Mouse (Mus musculus): Measurements from ENCODE around the gene Zfp36l2. TPM values are rescaled to one million over a fixed set of nuclear protein-coding genes. Genes with fewer than 3 reads are reported as not detected.

Gene Zfp36l2
- total RNA-seq, 1 experiment from 2014 or later: 85.4 TPM

DNA sequence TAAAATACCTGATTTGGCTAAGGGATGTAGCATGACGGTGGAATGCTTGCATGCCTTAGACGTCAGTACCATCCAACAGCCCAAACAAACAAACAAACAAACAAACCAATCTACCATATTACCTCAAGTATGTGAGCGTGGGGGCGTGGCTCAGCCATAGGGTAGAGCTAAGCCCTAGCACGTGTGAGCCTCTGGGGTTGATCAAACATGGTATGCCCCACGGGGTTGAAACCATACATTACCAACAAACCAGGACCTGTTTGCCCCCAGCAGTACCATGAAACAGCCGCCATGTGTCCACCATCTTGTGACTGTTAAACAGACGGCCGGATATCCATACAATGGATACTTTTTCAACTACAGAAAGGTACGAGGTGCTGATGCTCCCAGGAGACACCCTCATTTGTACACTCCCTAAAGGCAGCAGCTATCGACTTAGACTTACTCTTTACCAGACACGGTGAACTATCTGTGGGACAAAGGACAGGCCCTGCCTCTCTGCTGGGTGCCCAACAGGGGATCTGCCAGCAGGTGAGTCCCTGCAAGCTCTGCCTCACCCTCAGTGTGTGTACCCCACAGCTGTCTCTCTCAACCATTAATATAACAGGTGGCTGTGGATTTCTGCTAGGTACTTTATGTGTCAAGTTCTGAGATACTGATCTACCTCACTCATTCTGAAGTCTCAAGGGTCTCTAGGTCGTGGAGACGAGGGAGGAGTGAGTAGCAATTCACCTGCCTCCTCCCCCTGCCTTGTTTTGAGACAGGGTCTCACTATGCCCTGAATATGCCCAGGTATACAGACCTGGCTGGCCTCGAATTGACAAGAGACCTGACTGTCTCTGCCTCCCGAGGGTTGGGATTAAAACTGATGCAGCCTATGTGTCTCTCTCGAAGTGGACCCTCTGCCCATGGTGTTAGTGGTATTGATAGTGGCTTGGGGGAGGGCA lies 8.4 kb downstream of the Zfp36l2 start:
- no peak for DNase-seq

DNA sequence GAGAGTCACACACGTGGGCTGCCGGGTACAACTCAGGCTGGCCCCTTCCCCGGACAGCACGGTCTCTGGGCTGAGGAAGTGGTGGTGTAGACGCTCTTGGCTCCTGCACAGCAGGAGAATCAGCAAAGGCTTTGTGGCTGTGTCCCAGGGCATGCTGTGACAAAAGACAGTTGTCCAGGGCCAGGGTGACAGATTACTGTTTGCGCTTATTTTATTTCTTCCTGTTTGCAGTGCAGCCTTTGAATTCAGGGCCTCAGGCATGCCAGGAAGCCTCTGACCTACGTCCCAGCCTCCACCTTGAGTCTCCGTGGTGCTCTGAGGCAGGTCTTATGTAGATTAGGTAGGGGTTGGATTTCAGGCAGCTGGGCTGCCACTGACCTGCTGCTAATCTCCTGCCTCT lies 10.3 kb downstream of the Zfp36l2 start:
- DNase-seq: peak; percentile 42

DNA sequence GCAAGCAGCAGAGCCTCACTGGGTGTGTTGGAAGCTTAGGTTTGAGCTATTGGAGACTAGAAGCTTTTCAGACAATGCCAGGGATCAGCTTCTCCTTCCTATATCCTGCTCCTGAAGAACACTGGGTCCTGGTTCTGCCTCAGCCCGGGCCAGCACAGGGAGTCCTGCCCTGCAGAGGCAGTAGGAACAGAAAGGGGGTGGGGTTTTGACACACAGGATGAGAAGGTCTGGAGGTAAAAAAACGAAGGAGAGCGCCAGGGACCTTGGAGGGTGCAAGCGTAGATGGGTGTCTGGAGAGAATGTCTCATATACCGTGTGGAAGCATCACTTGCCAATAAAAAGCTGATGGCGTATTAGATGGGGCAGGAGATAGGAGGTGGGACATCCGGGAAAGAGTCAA lies 11.3 kb downstream of the Zfp36l2 start:
- DNase-seq: no peak

DNA sequence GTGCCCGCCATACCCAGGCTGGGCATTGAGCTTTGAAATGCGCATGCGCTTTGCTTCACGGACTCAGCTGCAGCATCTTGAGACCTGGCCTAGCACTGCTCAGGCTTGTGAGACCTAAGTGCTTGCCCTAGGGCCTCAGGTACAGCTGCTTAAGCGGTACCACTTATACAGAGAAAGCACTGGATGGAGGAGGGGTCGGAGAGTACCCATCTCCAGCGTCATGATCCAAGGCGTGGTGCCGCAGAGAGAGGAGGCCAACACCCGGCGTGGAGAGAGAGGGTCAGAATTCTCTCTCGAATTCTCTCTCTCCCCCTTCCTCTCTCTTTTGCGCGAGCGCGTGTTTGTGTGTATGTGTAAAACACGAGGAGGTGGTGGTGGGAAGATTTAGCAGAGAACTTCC lies 12.6 kb downstream of the Zfp36l2 start:
- DNase-seq: no peak

DNA sequence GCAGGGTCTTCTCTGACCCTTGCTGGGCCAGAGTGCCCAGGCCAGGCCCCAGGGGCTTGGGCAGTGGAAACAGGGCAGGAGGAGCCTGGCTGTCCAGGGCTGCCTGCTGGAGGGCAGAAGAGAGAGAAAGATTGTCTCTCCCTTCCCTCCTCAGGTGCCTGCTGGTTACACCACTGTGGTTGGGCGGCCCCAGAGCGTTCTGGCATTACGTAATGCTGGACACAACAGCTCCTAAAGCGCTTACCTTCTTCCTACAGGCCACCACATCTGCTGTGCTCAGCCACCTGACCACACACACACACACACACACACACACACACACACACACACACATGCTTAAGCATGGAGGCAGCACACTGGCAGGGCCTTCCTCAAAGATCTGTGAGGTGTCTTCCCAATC lies 20.4 kb downstream of the Zfp36l2 start:
- no peak for DNase-seq

DNA sequence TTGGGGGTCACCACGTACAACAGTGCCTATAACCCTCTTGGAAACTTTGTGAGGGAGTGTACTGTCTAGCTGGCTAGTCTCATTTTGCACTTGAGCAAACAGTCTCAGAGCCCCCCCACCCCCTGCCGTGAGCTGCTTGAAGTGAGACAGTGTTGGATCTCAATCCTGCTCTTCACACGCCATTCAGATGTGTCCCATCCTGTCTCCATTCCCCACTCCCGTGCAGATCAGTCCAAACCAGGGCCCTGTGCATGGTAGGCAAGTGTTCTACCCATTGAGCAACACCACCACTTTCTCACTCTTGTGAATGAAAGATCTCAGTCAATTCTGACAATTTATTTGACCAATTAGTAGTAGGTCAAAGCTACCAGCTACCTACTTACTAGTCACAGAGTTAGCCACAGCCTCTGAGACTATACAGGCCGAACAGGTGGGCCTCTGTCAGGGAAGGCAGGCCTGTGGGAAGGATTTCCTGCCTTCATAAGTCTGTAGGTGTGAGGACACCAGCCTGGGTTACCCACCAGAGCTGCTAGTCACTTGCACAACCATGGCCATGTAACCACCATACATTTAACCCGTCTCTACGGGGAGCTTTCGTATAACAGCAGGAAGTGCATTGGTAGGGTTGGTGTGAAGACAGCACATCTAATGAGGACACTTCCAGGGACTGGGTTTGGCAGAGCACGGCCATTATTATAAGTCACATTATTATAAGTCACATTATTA lies 21.4 kb downstream of the Zfp36l2 start:
- DNase-seq: no peak

DNA sequence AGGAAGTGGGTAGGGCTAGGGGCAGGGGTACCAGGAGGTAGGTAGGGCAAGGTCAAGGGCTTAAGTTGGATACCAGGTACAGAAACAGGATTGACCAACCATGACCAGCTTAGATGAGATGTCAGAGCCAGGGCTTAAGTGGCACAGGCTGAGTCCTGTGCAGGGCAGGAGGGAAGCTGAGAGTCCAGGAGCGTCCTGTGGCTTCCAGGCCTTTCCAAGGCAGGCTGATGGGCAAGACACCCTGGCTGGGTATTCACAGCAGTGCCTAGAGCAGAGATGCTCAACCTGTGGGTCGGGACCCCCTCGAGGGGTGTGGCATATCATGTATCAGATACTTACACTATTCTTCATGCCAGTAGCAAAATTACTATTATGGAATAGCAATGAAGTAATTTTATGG lies 22.0 kb downstream of the Zfp36l2 start:
- DNase-seq: no peak

DNA sequence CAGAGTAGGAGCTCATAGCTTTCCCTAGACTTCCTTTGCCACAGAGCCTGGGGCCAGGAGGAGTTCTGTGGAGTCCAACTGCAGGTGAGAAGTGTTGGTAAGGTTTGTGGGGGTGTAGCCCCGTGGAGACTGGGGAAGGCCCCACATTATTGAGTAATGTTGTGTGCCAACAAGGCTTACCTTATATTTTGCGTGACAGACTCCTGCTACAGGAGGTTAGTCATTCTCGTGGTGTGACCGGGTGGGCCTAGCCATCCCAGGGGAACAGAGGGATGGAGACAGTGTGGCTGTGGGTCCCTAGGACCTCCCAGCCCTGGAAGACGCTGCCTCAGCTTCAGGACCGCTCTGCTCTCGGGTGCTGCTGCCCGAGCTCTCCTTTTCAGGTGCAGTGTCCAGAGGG lies 23.6 kb downstream of the Zfp36l2 start:
- DNase-seq: no peak

DNA sequence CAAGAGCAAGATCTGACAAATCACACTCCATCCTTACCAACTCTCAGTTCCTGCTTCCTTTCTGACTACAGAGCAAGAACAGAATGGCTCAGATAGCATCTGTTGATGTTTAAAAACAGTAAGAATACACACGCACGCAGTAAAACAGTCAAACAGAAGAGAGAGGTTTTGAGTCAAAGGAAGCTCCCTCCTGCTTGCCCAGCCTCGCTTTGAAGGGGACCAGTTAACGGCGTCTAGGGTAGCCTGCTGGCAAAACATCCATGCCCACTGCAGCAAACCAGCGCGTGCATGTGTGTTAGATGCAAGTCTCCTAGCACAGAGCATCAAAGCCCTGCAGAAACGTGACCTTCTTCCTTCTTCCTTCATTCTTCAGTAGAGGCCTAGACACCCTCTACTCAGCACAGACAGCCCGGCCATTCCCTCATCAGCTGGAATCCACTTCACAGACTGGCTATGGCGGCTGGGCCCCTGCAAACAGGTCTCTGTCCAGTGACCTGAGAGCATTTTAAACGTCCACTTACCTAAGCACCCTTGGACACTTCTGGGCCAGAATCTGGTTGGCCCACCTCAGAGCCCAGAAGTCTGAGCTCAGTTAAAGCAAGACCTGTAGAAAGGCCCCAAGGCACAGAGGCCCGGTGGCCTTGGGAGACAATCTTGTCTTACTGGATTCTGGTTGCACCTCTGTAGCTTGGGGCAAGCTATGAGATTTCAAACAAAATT lies 24.5 kb downstream of the Zfp36l2 start:
- no peak for DNase-seq

DNA sequence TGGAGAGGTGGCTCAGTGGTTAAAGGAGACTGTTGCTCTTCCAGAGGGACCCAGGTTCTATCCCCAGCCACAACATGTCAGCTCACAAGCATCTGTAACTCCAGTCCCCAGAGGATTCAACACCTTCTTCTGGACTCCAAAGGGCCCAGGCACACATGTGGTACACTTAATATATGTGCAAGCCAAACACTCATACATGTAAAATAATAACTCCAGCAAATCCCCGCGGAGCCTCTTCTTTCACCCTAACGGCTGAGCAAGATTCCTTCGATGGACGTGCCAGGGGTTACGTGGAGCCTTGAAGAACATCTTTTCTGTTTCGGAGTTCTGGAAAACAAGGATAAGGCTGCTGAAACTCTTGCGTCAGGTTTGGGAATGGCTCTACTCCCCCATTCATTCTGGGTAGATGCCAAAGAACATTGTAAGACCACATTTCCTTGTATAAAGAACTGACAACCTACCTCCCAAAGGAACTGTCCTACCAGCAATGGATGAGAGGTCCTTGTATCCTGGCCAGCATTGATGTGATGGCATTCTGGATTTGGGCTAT lies 25.5 kb downstream of the Zfp36l2 start:
- DNase-seq: no peak

DNA sequence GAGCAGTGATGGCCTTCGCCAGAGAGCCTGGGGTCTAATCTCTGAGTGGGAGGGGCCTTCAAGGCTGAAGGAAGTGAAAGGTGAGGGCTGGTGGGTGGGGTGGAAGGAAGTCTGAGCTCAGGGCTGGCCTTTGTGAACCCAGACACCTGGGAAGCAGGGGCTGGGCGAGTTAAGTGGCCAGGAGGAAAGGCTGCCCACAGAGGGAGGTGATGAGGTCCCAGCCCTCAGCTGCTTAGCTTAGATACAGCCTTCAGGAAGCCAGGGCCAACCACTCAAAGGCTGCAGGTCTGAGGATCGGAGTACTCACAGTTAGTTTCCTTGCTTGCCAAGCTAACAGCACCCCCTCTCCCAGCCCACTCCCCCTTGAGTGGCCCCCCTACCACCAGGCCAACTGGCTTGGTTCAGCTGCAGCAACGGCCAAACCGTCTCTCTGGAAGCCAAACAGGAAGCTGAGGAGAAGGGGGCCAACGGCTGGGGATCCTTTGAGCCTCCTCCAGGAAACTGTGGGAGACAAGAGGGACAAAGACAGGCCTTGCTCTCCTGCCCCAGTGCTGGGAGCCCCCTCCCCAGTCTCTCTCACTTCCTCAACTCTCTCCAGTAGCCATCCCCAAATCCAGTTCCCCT lies 26.4 kb downstream of the Zfp36l2 start:
- DNase-seq: no peak

DNA sequence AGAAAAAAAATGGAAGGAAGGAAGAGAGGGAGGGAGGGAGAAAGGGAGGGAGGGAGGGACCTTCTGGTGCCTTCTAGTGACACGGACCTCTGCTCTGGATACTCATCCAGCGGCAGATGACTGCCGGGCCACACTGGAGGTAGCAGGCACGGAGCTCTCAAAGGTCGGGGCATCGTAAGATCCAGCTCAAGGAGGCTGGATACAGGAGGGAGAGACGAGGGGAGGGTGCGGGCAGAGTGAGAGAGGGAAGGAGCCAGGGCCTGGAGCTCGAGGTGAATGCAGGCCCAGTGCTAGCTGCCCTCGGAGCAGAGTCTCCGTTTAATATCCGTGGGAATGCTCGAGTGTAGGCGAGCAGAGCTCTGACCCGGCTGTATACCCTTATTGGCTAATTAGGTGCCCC lies 28.9 kb downstream of the Zfp36l2 start:
- no peak for DNase-seq

DNA sequence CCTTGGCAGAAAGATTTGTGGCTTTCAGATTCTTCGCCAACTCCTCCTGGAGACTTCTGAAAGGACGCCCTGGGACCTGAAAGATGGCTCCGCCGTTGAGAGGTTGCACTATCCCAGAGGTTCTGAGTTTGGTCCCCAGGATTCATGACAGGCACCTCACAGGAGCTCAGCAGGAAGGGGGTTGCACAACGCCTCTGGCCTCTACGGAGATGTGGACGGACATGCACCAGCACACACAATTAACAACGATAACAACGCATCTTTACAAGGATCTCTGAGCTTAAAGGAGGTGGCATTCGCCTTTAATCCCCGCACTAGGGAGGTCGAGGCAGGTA lies 29.3 kb downstream of the Zfp36l2 start:
- DNase-seq: no peak

DNA sequence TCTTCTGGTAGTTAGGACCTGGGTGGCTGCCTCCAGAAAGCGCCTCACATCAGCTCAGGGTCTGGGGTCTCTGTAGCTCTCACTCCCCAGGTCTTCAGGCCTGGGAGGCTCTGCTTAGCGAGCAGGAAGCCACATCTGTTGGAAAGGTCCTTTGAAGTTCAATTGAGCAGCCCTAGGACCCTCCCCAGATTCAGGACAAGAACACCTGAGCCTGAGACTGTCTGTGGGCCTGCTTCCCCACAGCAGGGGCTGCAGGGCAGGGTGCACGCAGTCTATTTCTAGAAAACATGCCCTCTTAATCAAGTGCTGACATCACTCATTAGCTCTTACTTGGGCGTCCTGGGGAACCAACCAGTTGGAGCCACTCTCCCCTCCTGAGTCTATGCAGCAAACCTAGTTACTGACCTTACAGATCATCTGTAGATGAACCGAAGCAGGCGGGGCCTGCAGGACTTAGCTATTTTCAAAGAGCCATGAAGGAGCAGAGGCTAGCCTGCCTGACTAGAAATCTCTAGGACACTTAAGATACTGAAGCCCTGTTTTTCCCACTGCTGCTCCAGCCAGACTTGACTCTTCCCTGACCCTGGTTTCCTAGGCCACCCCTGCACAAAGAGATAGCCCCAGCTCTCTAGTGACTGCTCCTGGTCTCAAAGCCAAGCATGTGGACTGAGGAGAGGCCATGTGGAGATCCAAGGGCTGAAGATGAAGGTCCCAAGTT lies 29.8 kb downstream of the Zfp36l2 start:
- DNase-seq: no peak

DNA sequence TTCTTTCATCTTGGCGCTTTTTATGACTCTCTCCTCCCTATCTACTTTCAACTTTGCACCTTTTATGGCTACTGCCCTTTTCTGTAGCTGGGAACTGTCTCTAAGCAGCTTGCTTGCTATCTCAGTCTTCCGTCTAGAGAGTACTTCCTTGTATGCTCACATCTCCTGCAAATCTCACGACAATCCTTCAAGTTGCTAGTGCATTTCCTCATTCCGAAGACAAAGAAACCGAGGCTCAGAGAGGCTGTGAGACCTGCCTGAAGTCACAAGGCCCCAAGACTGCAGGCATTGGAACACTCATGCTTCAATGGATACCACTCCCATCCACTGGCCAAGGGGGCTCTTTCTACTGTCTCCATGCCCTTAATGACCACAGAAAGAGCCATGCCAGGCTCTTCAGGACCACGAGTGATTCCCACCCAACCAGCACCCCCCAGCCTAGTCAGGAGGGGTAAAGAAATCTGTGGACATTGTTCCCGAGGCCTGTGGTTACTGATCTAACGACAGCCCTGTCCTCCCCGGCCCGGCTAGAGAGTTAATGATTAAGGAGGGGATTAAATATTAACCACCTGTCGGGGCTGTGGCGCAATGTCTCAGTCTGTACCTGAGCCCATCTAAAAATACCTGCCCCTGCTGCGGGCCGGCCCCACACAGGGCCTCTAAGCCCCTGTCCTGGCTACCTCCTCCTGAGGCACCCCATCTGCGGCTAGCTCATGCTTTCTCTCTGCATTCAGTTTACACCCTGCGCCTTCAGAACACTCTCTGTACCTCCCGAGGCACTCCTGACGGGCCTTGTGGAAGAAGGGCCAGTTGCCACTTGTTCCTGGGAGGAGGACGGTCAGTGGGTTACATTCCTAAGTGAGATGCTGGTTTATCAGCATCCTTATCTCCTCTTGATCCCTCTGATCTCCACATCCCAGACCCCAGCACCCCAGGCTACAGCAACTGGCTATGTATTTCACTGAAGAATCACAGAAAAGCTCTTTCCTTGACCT lies 30.7 kb downstream of the Zfp36l2 start:
- DNase-seq: no peak

DNA sequence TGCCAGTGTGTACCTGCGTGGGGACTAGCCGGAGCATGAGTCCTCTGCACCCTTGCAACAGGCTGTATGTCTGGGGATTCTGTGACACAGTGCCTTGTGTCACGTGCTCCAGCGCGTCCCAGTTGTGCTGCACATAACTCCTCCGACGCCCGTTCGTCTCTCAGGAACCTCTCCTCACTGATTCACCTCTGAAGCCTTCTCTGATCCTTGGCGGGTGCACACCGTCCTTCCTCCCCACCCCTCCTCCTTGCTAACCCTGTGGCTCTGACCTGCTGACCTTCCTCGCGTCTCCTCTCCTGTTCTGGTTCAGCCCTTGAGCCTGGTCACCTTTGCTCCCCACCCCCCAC lies 31.5 kb downstream of the Zfp36l2 start:
- no peak for DNase-seq

DNA sequence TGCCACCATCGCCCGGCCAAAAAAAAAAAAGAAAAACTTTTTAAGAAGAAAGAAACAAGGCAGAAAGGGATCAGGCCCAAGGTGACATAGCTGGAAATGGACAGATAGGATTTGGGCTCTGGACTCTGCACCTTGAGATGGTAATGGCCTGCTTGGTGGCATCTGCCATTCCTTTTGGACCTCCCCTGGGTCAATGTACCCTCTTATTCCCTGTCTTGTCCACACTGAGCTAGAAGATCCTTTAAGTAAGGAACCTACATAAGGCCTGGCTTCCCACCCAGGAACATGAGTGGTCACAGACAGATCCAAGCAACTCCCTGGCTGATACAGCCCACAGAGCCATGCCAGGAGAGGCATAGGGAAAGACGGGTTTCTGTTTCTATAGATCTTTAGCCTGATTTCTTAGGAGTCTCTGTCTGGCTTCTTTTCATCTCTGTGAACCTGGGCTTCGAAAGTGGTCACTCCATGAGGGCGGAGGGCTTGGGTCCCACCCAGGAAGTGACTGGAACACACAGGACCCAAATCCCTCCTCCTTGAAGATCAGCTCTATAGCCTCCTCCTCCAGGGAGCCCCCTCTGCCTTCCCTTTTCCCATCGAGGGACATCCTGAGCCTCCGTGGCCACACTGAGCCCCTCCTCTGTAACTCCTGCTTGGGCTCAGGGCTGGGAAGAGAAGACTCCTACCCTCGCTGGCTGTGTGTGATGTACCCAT lies 32.1 kb downstream of the Zfp36l2 start:
- no peak for DNase-seq

DNA sequence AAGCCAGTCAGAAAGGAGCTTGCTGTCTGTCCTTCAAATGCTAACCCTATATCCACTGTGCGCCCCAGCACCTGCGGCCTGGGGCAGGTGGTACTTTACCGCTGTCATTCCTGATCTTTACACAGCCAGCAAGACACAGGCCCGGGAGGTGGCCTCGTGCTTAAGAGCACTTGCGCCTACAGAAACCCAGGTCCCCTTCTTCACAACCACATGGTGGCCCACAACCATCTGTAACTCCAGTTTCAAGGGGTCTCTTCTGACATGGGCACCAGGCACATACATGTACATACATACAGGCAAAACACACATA lies 32.8 kb downstream of the Zfp36l2 start:
- DNase-seq: no peak

DNA sequence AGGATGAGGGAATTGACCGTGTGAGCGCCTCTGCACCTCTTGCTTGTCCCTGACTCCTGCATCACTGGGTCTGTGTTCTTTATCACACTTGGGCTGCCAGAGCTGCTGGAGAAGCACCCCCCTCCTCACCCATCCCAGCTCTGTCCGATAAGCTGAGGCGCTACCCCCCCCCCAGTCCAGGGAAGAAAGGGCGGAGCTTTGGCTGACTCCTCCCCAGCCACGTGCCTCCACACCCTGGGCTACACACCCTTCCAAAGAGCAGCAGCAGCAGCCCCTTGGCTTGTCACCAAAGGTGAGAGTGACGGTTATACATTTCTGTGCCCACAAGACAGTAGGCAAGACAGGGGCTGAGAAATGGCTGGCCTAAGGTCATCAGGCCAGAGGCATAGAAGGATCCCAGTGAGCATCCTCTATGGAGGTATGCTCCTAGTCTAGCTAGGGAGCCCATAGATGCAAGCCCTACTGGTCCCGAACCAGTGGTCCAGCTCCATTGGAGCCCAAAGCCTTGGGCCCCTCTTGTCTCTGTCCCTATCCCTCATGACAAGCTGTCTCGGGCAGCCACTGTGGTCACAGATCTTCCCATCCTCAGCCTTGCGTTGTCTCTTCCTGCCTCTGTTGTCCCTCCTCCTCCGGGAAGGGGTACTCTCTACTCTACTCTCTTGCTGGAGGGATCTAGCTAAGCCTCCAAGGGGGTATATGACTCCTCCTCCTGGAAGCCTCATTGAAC lies 33.3 kb downstream of the Zfp36l2 start:
- no peak for DNase-seq
